Mouse (Mus musculus) heart, embryonic 14.5 days (tissue): ENCODE results near the gene Mchr1. TPM values are rescaled to one million over a fixed set of nuclear protein-coding genes. Genes with fewer than 3 reads are reported as not detected.

Experiments used
- ATAC-seq: fragments of 200-750 bp; cut with Nextera tagmentation; 2 replicates; pipeline ENCODE4 v1.8.0; 2017; ENCODE audit warnings: low read depth, moderate TSS enrichment; ENCODE audit not compliant: insufficient number of reproducible peaks, insufficient read depth, low FRiP score
- H3K27ac ChIP-seq, 2 experiments: fragments of 200-500 bp in 1 of 2; fragments of 300-500 bp in 1 of 2; sonication (generic) in 1 of 2; replicated peaks in 1 of 2; 2 replicates each; pipeline ENCODE4 v1.5.1; 2012 to 2014; ENCODE audit warnings: low read depth in 2 of 2, low read length in 2 of 2, control low read depth in 1 of 2, mild to moderate bottlenecking in 1 of 2, mixed read lengths in 1 of 2; ENCODE audit not compliant: control insufficient read depth in 1 of 2, insufficient read depth in 1 of 2
- H3K27me3 ChIP-seq: fragments of 300-500 bp; sonication (generic); 2 replicates; pipeline ENCODE4 v1.6.1; 2014; ENCODE audit warnings: mild to moderate bottlenecking, low read length, control low read depth; ENCODE audit not compliant: control insufficient read depth, insufficient read depth
- H3K36me3 ChIP-seq: fragments of 300-500 bp; sonication (generic); 2 replicates; pipeline ENCODE4 v1.6.1; 2014; ENCODE audit warnings: mild to moderate bottlenecking, control low read depth, low read length, mixed read lengths; ENCODE audit not compliant: control insufficient read depth, insufficient read depth
- H3K4me1 ChIP-seq, 2 experiments: fragments of 200-500 bp in 1 of 2; fragments of 300-500 bp in 1 of 2; sonication (generic) in 1 of 2; 2 replicates each; pipeline ENCODE4 v1.6.1; 2012 to 2014; ENCODE audit warnings: low read length in 2 of 2, control low read depth in 1 of 2, mixed read lengths in 1 of 2; ENCODE audit not compliant: control insufficient read depth in 2 of 2, insufficient read depth in 2 of 2
- H3K4me2 ChIP-seq: fragments of 300-500 bp; sonication (generic); 2 replicates; pipeline ENCODE4 v1.6.1; 2014; ENCODE audit warnings: mild to moderate bottlenecking, low read length
- H3K4me3 ChIP-seq, 2 experiments: fragments of 200-500 bp in 1 of 2; fragments of 300-500 bp in 1 of 2; sonication (generic) in 1 of 2; 2 replicates each; pipeline ENCODE4 v1.5.1; 2012 to 2014; ENCODE audit warnings: low read length in 2 of 2, mild to moderate bottlenecking in 2 of 2, control low read depth in 1 of 2, low read depth in 1 of 2, moderate library complexity in 1 of 2; ENCODE audit not compliant: control insufficient read depth in 1 of 2, insufficient read depth in 1 of 2
- H3K9ac ChIP-seq: fragments of 300-500 bp; sonication (generic); 2 replicates; pipeline ENCODE4 v1.6.1; 2014; ENCODE audit warnings: mild to moderate bottlenecking, low read length
- H3K9me3 ChIP-seq: fragments of 300-500 bp; sonication (generic); 2 replicates; pipeline ENCODE4 v1.6.1; 2016; ENCODE audit warnings: low read length, control low read depth; ENCODE audit not compliant: control insufficient read depth
- WGBS: fragments of 180-500 bp; shearing (Covaris S2); extraction: QIAGEN DNeasy Blood & Tissue Kit; methylation state at CpG from one replicate; pipeline ENCODE4 v1.1.7; 2014; 5-methylcytosine and 5-hydroxymethylcytosine counted together
- polyA plus RNA-seq: library from polyadenylated mRNA; unstranded; fragments of >200 nt; fragmentation: Nextera tagmentation; extraction: Ambion mirVana; gene quantifications from 2 replicates; pipeline ENCODE4 v1.2.1, GENCODE M21; 2014

Gene Mchr1
- polyA plus RNA-seq, 1 experiment from 2014 or later: not detected

GRCm38 (mm10) chr15:81247583-81248340 lies 12.5 kb downstream of the Mchr1 start:
- Histone ChIP-seq H3K9me3 (0 out of 2 replicates have a peak, but pooled peaks cover 9% of the 10 kb centered on the region), H3K4me3 (no peak overlapping the region)
- no peak for ATAC-seq

GRCm38 (mm10) chr15:81248341-81248679 lies 13.0 kb downstream of the Mchr1 start:
- Histone ChIP-seq H3K4me2 (no peak overlapping the region), H3K27me3 (no peaks in the 10 kb centered on the region), H3K4me1 (no peaks in the 10 kb centered on the region; a peak in 1 of 4 replicates), H3K9ac (no peak overlapping the region), H3K4me3 (no peak overlapping the region), H3K9me3 (0 out of 2 replicates have a peak, but pooled peaks cover 9% of the 10 kb centered on the region), H3K27ac (no peak overlapping the region), H3K36me3 (no peaks in the 10 kb centered on the region)
- no peak for ATAC-seq
- 77% methylated on average over 4 of the region's 4 CpGs for WGBS

More at GRCm38 (mm10) chr15:81247583-81248340, 12.5 kb downstream of the Mchr1 start:
- Histone ChIP-seq H3K27me3 (no peaks in the 10 kb centered on the region), H3K27ac (no peak overlapping the region), H3K9ac (no peak overlapping the region), H3K4me1 (no peaks in the 10 kb centered on the region; a peak in 1 of 4 replicates), H3K36me3 (no peaks in the 10 kb centered on the region), H3K4me2 (no peak overlapping the region)
- 44% methylated on average over 13 of the region's 13 CpGs for WGBS

- Histone ChIP-seq H3K4me3 (no peak overlapping the region), H3K27ac (no peak overlapping the region), H3K9me3 (0 out of 2 replicates have a peak, but pooled peaks cover 9% of the 10 kb centered on the region), H3K4me1 (no peaks in the 10 kb centered on the region; a peak in 1 of 4 replicates), H3K9ac (no peak overlapping the region), H3K4me2 (no peak overlapping the region), H3K36me3 (no peaks in the 10 kb centered on the region), H3K27me3 (no peaks in the 10 kb centered on the region)
- 89% methylated on average over 4 of the region's 4 CpGs for WGBS
- no peak for ATAC-seq
These were observed 13.8 kb downstream of the Mchr1 start for GRCm38 (mm10) chr15:81248951-81249579.

GRCm38 (mm10) chr15:81252626-81253174 lies 17.4 kb downstream of the Mchr1 start:
- Histone ChIP-seq H3K9me3 (0 out of 2 replicates have a peak, but pooled peaks cover 3% of the 10 kb centered on the region), H3K4me1 (no peaks in the 10 kb centered on the region; a peak in 1 of 4 replicates), H3K27ac (no peak overlapping the region), H3K4me2 (no peak overlapping the region), H3K36me3 (no peaks in the 10 kb centered on the region), H3K9ac (no peak overlapping the region), H3K27me3 (no peaks in the 10 kb centered on the region), H3K4me3 (no peak overlapping the region)
- 59% methylated on average over 4 of the region's 4 CpGs for WGBS
- ATAC-seq: no peak

- Histone ChIP-seq H3K4me1 (no peaks in the 10 kb centered on the region), H3K27ac (no peak overlapping the region), H3K27me3 (no peaks in the 10 kb centered on the region), H3K36me3 (no peaks in the 10 kb centered on the region), H3K4me3 (no peak overlapping the region), H3K9ac (no peak overlapping the region), H3K4me2 (no peak overlapping the region), H3K9me3 (0 out of 2 replicates have a peak, but pooled peaks cover 3% of the 10 kb centered on the region)
- 42% methylated on average over 2 of the region's 2 CpGs for WGBS
- no peak for ATAC-seq
These were observed 18.3 kb downstream of the Mchr1 start for GRCm38 (mm10) chr15:81253585-81253984.

GRCm38 (mm10) chr15:81254113-81254640 lies 18.9 kb downstream of the Mchr1 start:
- no peaks in the 10 kb centered on the region for H3K4me1 ChIP-seq
- no peak overlapping the region for H3K4me2 ChIP-seq
- H3K27me3 ChIP-seq: no peaks in the 10 kb centered on the region
- H3K9ac ChIP-seq: no peak overlapping the region
- no peak overlapping the region for H3K27ac ChIP-seq
- H3K36me3 ChIP-seq: no peaks in the 10 kb centered on the region
- no peak for ATAC-seq
- 55% methylated on average over 8 of the region's 8 CpGs for WGBS
- H3K4me3 ChIP-seq: no peak overlapping the region
- 0 out of 2 replicates have a peak, but pooled peaks cover 3% of the 10 kb centered on the region for H3K9me3 ChIP-seq

- H3K9me3 ChIP-seq: 0 out of 2 replicates have a peak, but pooled peaks cover 3% of the 10 kb centered on the region
- H3K4me2 ChIP-seq: no peak overlapping the region
- H3K27ac ChIP-seq: no peak overlapping the region
- ATAC-seq: no peak
- no peaks in the 10 kb centered on the region for H3K27me3 ChIP-seq
- no peaks in the 10 kb centered on the region for H3K4me1 ChIP-seq
- 84% methylated on average over 6 of the region's 6 CpGs for WGBS
- no peak overlapping the region for H3K4me3 ChIP-seq
- H3K36me3 ChIP-seq: no peaks in the 10 kb centered on the region
- no peak overlapping the region for H3K9ac ChIP-seq
These were observed 19.8 kb downstream of the Mchr1 start for GRCm38 (mm10) chr15:81255063-81255462.
